8 mouse cellular contexts compared by ENCODE assay signal in the genomic region with DNA sequence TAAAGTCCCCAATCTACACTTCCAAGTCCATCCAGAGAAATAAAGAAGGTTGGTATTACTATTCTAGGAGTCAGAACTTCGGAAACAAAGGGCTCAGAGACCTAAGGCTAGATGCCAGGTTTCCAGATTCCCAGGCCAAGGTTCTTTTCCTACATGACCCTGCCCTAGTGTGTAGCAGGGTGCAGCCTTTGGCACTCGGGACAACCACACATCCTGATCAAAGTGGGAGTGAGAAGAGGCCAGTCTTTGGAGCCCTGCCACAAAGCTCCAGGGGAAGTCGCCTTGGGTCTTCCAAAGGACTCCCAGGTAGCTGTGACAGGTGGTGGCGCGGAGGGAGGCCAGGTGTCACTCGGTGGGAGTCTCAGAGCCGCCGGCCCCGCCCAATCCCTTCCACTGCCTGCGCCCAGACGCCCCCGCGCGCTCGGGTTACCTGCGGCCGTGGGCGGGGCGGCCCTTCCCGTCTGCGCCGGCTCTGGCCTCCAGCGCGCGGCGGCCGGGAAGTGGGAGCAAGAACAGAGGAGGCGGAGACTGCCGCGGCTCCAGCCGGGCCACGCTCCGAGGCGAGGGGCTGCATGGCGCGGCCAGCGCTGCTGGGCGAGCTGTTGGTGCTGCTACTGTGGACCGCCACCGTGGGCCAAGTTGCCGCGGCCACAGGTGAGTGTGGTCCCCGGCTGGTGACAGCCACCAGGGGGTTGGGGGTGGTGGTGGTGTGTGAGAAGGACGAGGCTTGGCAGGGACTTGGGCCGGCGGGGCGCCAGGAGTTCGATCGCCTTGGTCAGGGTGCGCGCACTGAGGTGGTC. TPM values are rescaled to one million over a fixed set of nuclear protein-coding genes. Genes with fewer than 3 reads are reported as not detected.
DNase-seq lines count a peak whose midpoint lies in the region; ATAC-seq lines count a peak whose summit lies in the region.

Gene Il13ra1 (plus strand): TSS at position 489 of the 800 bp plus-strand sequence.

- H3K9ac ChIP-seq in forebrain, embryonic 16.5 days (replicated peaks; ENCODE audit: low read depth, low read length) = peak within 1 kb of the TSS; percentile 53

- H3K27me3 ChIP-seq in forebrain, embryonic 16.5 days (replicated peaks; ENCODE audit: control insufficient read depth, insufficient read depth, low read length) = no peaks in the 10 kb centered on the region; the same call in 1 of the 2 replicates

- H3K36me3 ChIP-seq in forebrain, embryonic 16.5 days (ENCODE audit: control insufficient read depth, insufficient read depth) = no peaks in the 10 kb centered on the region

- DNase-seq in MN1 (ENCODE audit: low spot score) = peak; percentile 22
- peak; percentile 11 for DNase-seq in cerebellum, adult 11 months
- DNase-seq in heart, postnatal 4 days = peak; percentile 56
- peak; percentile 1 to 5 for DNase-seq in layer of hippocampus, postnatal 36 days
- peak; percentile 7 for DNase-seq in right cerebral cortex, postnatal 25 days

- H3K4me3 ChIP-seq in forebrain, embryonic 16.5 days (replicated peaks; ENCODE audit: low read length) = peak within 1 kb of the TSS; percentile 49

- H3K4me1 ChIP-seq in forebrain, embryonic 16.5 days (replicated peaks; ENCODE audit: control insufficient read depth, insufficient read depth, low read length) = peaks cover 5% of the 10 kb centered on the region; the same call in 1 of the 2 replicates

- ATAC-seq in forebrain, embryonic 16.5 days = peak; percentile 59; the same call in 1 of the 2 replicates
- peak; percentile 82 for ATAC-seq in megakaryocyte, adult 5-6 weeks (ENCODE audit: poor library complexity, severe bottlenecking)
- no peak for ATAC-seq in erythroid progenitor cell, adult 5-6 weeks (replicated peaks; ENCODE audit: low FRiP score, poor library complexity, severe bottlenecking)

- WGBS in forebrain, embryonic 16.5 days = 24% methylated on average over 46 of the region's 51 CpGs

- peak within 1 kb of the TSS; percentile 74 for H3K4me2 ChIP-seq in forebrain, embryonic 16.5 days (ENCODE audit: low read length)

- H3K27ac ChIP-seq in forebrain, embryonic 16.5 days (ENCODE audit: low read length) = no peak within 1 kb of the TSS

- no peaks in the 10 kb centered on the region for H3K9me3 ChIP-seq in forebrain, embryonic 16.5 days (ENCODE audit: control insufficient read depth, low read length)

RNA-seq across cellular contexts. Expression of gene Il13ra1, which starts in this region (rescaled TPM):
- 5.9 and 6.5 TPM in 2 replicates for polyA plus RNA-seq in forebrain, embryonic 16.5 days (2015; fragmentation: Nextera tagmentation; extraction: Ambion mirVana)
- total RNA-seq in heart, postnatal 4 days (2021) = 10 to 100 TPM; 36.5 to 42.3 TPM
- 1 to 10 TPM; 3.8 to 4.1 TPM for total RNA-seq in layer of hippocampus, postnatal 36 days (2021)
- 35.5 and 36.7 TPM in 2 replicates for total RNA-seq in megakaryocyte, adult 5-6 weeks (2015)
- 33.8 and 34.1 TPM in 2 replicates for total RNA-seq in megakaryocyte, adult 5-6 weeks (2017)
- 2.5 and 2.9 TPM in 2 replicates for total RNA-seq in erythroid progenitor cell, adult 5-6 weeks (2015; ENCODE audit: low replicate concordance)
- 2.3 TPM in 1 of 2 replicates, not detected in the other for total RNA-seq in erythroid progenitor cell, adult 5-6 weeks (2017; ENCODE audit: low replicate concordance)

Comparison
In these comparisons a context has a peak if more than half of its experiments do, and no peak if none do; other contexts are left out.
1. RNA of gene Il13ra1 (total RNA-seq): 36.5 to 42.3 TPM in heart, postnatal 4 days and 33.8 to 36.7 TPM in megakaryocyte, adult 5-6 weeks; 3.8 to 4.1 TPM in layer of hippocampus, postnatal 36 days and 2.3 to 2.9 TPM in erythroid progenitor cell, adult 5-6 weeks; every median in the first group is over 4 times any median in the second.
2. DNase-seq: peak in every context shown above with its lines; median percentile 56 in heart, postnatal 4 days; 22 in MN1; 11 in cerebellum, adult 11 months; 7 in right cerebral cortex, postnatal 25 days; 3 in layer of hippocampus, postnatal 36 days.